Mouse (Mus musculus): Measurements from ENCODE around the gene Zfp963.
A peak's percentile ranks its signal among the peaks of the same experiment; 100 is the strongest.

Gene Zfp963

DNA sequence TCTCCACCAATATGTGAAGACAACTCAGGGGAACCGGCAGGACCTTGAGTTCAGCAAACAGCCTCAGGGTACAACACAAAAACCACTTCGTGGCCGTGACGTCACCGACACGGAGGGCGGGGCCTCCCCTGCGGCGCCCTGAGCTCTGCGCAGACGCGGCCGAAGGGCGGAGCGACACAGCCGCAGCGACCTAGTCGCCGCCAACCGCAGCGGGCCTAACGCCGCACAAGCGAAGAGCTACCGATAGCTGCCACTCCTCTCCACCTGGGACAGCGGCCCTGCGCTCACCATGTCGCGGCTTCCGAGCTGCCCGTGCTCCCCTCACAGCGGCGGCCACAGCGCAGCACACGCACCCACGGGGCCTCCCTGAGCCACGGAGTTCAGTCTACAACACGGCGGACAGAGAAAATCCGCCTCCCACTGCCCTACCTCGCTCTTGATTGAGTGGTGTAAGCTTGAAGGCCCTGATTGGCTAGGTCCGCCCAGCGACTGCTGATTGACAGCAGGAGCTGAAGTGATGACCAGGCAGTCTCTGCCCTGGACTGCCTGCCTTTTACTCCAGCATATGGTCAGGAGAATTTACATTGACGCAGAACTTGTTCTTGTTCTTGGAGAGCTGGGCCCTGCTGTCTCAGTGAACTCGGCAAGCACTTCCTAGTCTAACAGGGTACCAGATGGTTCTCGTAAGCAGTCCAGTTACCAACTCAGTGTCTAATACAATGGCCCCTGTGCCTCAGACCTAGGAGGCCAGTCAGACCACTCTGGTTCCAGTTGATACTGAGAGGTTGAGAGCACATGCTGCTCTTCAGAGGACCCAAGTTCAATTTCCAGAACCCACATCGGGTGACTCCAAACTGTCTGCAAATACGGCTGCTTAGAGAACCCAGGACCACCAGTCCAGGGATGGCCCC lies at the start of gene Zfp963:
Zfp963 (minus strand) TSS at position 427 of the 911 bp plus-strand sequence.
- peak; percentile 92 for DNase-seq

DNA sequence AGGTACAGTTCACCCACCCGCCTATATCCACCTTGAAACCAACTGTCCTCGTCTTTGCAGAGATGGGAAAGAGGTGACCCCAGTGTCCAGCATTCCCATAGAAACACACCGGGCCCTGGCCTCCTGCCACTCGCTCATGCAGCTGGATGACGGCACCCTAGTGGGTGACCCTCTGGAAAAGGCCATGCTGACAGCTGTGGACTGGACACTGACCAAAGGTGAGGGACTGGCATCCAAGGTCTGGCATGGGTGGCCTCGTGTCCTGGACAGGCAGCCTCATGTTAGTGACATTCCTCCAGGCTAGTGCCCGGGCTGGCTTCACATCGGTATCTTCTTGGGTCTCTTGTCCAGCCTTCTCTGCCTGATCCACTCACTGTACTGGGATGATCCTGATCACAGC lies 49.5 kb upstream of the Zfp963 start:
- DNase-seq: no peak

DNA sequence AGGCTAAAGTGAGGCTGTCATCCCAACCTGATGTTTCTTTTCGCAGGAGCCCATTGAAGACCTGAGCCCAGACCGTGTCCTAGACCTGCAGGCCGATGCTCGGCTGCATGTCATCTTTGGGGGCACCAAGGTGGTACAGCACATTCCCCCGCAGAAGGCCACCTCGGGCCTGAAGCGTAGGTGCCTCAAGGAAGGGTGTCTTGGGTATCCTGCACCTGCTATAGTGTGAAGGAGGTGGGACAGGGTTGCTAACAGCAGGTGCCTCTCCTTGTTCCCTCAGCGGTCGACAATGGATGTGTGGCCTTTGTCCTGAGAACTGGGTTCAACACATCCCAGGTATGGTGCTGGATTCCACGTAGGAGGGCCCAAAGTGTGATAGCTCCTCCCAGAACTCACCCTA lies 47.9 kb upstream of the Zfp963 start:
- no peak for DNase-seq

DNA sequence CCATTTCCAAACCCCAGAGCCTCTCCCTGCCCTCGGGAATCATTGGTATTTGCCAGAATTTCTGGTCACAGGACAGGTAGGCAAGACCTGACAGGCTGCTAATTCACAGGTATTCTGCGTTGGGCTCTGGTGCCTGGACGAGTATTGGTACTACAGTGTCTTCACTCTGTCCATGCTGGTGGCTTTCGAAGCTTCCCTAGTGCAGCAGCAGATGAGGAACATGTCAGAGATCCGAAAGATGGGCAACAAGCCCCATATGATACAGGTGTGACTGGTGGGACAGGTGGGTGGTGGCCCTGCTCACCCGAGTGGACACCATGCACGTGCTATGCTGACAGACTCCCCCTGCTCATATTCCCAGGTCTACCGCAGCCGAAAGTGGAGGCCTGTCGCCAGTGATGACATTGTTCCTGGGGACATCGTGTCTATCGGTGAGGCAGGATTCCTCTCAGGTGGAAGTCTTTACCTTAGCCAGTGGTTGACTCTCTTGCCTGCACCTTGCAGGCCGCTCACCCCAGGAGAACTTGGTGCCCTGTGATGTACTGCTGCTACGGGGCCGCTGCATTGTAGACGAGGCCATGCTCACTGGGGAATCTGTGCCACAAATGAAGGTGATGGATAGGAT lies 47.1 kb upstream of the Zfp963 start:
- DNase-seq: no peak

DNA sequence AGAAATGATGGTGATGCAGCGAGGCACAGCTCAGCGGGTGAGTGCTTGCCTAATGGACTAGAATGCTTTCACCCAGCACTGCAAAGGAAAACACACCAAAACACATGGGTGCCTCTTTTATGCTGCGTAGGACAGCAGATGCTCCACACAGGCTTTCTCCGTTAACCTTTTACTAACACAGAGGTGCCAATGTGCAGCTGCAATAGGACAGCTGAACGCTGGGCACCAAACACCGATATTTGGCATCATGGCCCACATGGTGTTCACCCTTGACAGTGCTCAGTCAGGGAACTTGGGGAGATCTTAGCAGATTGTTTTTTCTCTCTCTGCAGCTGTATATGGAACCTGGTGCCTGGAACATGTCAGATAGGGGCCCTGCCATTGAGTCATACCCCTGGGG lies 45.1 kb upstream of the Zfp963 start:
- DNase-seq: no peak

DNA sequence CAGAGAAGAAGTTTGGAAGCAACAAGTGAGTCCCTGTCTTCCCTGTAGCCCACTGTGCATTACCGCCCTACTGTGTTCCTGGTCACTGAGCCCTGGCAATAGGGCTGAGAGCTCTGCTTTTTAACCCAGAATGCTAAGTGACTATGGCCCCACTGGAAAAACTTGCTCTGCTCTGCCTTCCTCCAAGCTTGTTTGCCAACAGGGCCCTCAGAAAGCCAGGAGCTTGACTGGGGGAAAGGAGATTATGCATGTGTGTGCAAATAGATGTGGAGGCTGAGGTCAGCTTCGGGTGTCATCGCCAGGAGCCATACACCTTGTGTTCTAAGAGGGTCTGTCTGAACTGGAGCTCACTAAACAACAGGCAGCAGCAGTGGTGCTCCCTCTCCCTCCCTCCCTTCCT lies 44.3 kb upstream of the Zfp963 start:
- no peak for DNase-seq

DNA sequence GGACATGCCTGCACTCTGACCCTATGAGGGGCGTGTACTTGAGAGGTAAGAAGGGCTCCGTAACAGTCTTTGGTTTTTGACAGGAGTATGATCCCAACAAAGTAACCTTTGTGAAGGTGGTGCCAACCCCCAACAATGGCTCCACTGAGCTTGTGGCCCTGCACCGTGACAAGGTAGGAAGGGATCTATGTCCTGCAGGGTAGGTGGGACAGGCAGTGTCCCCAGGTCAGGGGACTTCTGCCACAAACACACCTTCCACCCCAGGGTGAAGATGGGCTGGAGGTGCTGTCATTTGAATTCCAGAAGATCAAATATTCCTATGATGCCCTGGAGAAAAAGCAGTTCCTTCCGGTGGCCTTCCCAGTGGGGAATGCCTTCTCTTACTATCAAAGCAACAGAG lies 43.9 kb upstream of the Zfp963 start:
- DNase-seq: no peak

DNA sequence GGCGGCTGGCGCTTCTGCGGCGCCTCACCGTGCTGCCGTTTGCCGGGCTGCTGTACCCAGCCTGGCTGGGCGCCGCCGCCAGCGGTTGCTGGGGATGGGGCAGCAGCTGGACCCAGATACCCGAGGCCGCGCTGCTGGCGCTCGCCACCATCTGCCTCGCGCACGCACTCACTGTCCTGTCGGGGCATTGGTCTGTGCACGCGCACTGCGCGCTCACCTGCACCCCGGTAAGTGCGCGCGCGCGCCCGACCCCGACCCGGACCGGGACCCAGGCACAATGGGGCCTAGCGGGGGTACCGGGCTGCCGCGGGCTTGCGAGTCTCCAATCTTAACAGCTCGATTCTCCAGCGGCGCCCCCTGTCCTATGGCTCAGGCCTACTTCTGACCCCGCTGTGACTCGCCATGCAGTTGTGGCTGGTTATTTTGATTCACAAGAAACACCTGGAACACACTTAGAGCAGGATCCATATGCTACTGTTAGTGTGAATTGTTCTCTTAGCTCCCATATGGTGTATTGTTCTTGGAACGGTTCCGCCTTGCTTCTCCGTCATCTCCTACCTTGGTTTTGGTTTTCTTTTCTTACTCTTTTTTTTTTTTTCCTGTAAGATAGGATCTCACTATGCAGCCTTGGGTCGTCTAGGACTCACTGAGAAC lies 41.8 kb upstream of the Zfp963 start:
- DNase-seq: peak; percentile 40

DNA sequence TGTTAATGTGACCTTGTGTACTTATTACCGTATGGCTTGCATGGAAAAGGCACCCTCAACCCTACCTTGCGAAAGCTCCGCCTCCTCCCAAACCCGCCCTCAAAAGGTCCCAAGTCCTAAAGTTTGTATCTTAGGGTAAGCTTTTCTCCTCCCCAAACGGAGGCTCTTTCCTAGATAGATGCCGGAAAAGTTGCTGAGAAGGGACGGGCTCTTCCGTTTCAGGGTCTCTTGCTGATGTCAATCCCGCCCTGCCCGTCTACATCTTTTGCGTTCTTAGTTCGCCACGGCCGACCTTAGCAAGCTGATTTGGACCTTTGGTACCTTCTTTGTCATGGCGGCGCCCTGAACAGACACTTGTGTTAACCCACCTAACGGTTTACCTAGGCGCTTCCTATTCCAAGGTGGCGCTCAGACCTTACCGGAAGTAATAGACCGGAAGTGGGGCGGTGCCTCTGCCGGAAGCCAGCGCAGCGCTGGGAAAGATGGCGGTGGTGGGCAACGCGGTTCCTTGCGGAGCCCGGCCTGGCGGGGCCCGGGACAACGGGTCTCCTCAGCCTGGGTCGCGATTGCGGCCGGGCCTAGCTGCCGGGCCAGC lies 41.1 kb upstream of the Zfp963 start, which contains the start of the genes Atp13a1 and Zfp866:
Atp13a1 (plus strand) TSS at position 391 of the 595 bp plus-strand sequence.
Zfp866 (minus strand) TSS at position 406 of the 595 bp plus-strand sequence.
- peak; percentile 85 for DNase-seq

DNA sequence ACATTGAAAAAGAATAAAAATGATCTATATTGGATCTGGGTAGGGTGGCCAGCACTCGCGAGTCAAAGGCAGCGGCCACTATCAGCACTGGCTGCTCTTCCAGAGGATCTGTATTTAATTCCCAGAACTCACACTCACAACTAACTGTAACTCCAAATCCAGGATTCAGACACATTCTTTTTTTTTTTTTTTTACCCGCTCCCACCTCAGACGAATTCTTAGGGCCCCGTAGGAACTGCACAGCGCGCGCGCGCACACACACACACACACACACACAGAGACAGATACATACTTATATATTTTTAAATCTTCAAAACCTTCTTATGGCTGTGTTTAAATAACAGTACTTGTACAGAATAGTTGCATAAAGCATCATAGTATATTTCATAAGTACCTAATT lies 40.6 kb upstream of the Zfp963 start:
- DNase-seq: no peak

DNA sequence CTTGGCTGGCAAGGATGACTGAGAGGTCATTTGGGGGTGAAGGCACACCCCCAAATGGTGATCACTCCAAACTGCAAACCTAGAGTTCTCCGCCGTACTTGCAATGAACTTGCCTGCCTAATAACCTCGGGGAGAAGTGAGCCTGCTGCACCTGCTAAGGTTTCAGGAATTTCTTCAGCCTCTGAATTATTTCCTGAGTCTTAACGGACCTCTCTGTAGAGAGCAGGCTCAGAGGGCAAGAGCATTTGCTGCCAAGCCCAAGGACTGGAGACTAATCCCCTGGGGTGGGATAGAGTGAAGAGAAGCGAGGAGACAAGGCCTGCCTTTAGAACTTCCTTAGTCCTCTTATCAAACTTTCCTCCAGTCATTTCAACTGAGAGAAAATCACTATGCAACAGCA lies 40.0 kb upstream of the Zfp963 start:
- no peak for DNase-seq

DNA sequence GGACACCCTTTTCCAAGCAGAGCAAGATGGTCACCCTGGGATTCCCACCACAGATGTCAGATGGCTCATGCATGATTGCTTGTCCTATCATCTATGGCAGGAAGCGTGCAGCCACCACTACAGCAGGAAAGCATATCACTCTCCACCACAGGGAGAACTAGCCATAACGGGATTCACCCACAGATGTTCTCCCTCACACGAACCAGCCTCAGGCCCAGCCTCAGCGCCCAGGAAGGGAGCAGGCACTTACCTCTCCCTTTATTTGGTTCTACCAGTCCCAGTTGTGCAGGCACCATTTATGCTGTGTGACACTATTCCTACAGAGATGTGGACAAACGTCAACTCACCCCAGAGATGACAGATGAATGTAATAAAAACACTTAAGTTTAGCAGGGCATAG lies 39.3 kb upstream of the Zfp963 start:
- DNase-seq: no peak

DNA sequence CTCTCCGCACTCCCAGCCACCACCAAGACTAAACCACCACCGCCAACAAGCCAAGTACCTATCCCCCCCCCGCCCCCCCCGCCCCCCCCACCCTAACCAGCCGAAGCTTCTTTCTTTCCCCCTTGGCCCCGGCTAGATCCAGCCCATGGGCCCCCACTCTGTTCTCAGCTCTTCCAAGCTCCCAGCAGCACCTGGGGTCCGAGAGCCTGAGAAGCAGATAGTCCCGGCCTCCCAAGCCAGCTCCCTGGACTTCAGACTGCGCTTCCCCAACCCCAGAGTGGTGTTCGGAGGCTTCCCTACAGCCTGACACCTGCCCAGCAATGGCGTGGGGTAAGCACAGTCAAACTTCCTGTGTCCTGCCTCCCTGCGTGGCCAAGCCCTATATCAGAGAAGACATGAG lies 27.3 kb upstream of the Zfp963 start:
- DNase-seq: no peak

DNA sequence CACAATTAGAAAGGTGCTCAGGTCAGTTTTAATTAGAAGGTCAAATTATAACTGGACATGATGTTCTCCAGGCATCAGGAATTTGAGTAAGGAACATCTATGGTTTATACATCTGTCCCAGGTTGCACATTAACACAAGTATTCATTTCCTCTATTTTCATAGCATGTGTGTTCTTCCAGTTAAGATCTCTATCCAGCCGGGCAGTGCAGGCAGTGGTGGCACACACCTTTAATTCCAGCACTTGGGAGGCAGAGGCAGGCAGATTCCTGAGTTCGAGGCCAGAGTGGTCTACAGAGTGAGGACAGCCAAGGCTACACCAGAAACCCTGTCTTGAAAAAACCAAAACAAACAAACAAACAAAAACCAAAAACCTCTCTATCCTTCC lies 25.4 kb upstream of the Zfp963 start:
- DNase-seq: no peak

DNA sequence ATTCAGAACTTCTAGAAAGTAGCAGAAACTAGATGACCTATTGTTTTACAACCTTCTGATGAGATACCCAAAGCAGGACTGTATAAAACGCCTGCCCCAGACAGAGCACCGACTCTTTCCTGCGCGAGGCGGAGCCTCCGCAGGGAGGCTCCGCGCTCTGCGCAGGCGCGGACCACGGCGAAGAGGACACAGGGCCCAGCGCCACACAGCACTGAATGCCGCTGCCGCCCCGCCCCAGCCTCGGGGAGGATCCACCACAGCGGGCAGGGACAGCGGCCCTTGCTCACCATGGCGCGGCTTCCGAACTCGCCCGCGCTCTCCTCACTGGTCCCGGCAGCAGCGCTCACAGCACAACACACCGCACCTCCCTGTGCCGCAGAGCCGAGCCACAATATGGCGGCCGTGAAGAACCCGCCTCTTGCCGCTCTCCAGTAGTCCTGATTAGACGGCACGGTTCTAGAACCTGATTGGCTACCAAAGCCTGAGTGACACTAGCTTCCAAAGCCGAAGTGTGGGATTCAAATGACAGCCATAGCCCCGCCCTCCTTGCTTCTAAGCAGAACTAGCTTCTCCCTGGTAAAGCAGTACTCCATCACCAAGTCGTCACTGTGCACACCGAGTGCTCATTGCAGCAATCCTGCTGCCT lies 24.9 kb upstream of the Zfp963 start, which contains the start of gene Gm20422:
Gm20422 (minus strand) TSS at position 384 of the 646 bp plus-strand sequence.
- DNase-seq: peak; percentile 81

DNA sequence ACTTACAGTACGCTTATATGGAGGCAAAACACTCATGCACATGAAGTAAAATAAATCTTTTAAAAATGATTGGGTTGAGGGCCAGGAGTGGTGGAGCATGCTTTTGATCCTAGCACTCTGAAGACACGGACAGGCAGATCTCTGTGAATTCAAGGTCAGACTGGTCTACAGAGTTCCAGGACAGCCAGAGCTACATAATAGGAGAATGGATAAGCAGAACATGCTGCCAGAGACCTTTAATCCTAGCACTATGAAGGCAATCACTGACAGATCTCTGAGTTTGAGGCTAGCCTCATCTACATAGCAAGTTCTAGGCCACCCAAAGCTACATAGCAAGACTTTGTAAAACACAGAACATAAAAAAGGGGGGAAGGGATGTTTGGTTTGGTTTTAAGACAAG lies 22.3 kb upstream of the Zfp963 start:
- DNase-seq: no peak

DNA sequence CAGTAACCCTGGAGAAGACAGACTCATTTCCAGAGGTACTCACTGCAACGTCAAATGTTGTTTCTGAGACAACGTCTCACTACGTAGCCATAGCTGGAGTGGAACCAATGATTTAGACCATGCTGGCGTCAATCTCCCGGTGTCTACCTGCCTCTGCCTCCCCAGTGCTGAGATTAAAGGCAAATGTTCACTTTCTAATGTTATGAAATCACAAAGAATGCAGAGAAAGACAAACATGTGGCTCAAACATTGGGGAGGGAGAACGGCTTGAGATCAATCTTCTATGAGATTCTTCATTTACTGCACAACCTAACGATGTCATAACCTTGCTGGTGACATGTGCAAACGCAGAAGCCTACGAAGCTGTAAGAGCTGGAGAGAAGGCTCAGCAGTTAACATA lies 21.5 kb upstream of the Zfp963 start:
- no peak for DNase-seq

DNA sequence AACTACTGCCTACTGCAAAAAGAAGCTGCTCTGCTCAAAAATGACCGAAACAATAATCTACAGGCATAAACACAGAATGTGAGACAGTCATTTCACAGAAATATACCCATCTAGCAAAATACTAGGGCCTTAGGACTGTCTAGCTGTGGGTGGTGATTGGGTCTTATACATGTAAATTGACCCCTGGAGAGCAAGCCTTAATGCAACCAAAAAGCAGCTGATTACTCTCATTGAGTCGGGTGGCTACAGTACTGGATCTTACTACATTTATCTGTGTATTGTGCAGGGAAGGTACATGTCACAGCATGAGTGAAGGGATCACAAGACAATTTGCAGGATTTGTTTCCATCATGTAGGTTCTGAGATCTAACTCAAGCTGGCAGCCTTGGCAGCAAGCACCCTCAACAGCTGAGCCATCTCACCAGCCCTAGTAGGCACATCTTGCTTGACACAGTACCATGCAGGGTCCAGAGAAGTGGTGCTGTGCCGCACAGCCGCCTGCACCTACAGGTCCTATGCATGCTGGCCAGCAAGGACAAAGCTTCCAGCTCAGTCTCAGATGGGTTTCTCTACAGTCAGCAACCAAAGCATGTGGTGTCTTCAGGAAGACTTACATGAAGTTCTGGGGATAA lies 12.2 kb upstream of the Zfp963 start:
- DNase-seq: no peak

DNA sequence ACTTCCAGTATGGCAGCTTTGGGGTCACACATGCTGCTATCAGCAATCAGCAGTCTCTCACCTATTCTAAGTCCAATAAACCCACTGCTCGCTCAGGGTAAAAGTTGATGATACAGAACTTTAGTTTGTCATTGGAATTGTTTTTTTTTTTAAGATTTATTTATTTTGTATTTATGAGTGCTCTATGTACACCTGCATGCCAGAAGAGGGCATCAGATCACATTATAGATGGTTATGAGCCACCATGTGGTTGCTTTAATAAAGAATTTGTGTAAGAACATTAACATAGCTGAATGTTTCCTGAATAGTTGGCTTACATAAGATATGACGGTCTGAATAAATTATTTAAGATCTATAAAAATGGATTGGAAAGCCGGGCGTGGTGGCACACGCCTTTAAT lies 8.5 kb upstream of the Zfp963 start:
- no peak for DNase-seq

DNA sequence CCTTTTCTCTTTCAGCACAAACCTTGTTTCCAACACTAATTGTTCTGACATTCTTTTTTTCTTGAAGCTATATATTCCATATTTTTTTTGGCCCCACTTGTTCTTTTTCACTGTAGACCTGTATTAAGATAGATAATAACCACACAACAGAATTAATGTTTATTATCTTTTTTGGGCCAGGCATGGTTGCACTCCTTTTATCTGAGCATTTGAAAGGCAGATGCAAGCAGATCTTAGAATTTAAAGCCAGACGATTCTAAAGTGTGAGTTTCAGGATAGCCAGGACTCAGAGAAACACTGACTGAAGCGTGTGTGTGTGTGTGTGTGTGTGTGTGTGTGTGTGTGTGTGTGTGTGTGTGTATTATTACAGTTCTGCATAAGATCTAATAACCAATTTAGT lies 2.7 kb upstream of the Zfp963 start:
- DNase-seq: no peak

DNA sequence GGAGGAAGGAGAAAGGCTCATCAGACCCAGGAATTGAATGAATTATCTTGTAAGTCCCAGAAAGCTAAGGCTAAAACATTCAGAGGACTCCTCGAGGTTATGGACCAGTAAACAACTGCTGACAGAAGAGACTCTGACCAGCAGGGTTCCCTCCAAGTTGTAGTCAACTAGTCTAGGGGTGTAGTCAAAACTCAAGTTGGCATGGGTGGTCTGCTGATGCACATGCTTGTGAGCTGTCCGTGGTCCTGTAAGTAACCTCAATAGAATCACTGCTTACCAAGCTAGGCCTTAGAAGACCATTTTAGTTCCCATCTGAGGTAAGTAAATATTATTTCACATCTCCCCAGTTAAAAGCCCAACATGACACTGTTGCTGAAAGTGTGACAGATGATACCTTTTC lies 8.5 kb downstream of the Zfp963 start:
- no peak for DNase-seq

DNA sequence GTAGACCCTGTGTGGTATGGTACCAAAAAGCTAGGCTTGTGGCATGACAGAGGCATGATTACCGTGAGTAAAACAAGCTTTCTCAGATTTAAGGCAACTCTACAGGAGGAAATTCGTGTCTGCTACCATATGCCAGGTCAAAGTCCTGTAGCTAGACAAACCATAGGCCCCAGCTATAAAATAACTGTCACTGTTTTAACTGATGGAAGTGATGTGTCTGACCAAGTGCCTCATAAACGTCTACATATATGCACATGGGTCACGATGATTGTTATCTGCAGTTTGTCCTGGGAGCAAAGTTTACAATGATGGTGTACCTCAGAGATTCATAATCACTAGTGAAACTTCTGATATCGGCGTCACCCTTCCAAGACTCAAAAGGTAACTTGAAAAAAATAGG lies 9.0 kb downstream of the Zfp963 start:
- no peak for DNase-seq

Measured in right cerebral cortex, postnatal 4 days (tissue).